Mouse (Mus musculus) hindbrain, embryonic 14.5 days (tissue): ENCODE results near the gene Slc5a4a. TPM values are rescaled to one million over a fixed set of nuclear protein-coding genes. Genes with fewer than 3 reads are reported as not detected.

Experiments used
- ATAC-seq: fragments of 200-750 bp; cut with Nextera tagmentation; 2 replicates; pipeline ENCODE4 v1.8.0; 2017; ENCODE audit warnings: moderate number of reproducible peaks, mild to moderate bottlenecking, moderate TSS enrichment, moderate library complexity; ENCODE audit not compliant: low FRiP score
- DNase-seq: peaks from one replicate; pipeline ENCODE4 v3.0.0-alpha.2; 2015; ENCODE audit warnings: low spot score
- H3K27ac ChIP-seq: fragments of 300-500 bp; sonication (generic); 2 replicates; pipeline ENCODE4 v1.5.1; 2014; ENCODE audit warnings: mild to moderate bottlenecking, moderate library complexity
- H3K27me3 ChIP-seq: fragments of 300-500 bp; sonication (generic); 2 replicates; pipeline ENCODE4 v1.6.1; 2014; ENCODE audit warnings: mild to moderate bottlenecking, low read length, mixed read lengths; ENCODE audit not compliant: control insufficient read depth, insufficient read depth
- H3K36me3 ChIP-seq: fragments of 300-500 bp; sonication (generic); replicated peaks from 2 replicates; pipeline ENCODE4 v1.6.1; 2014; ENCODE audit not compliant: control insufficient read depth, insufficient read depth
- H3K4me1 ChIP-seq: fragments of 300-500 bp; sonication (generic); replicated peaks from 2 replicates; pipeline ENCODE4 v1.6.1; 2014; ENCODE audit warnings: antibody characterized with exemption, low read length, mixed read lengths; ENCODE audit not compliant: control insufficient read depth, insufficient read depth
- H3K4me2 ChIP-seq: fragments of 300-500 bp; sonication (generic); replicated peaks from 2 replicates; pipeline ENCODE4 v1.6.1; 2014; ENCODE audit warnings: mild to moderate bottlenecking, moderate library complexity
- H3K4me3 ChIP-seq: fragments of 300-500 bp; sonication (generic); replicated peaks from 2 replicates; pipeline ENCODE4 v1.5.1; 2014; ENCODE audit warnings: mild to moderate bottlenecking, low read length
- H3K9ac ChIP-seq: fragments of 300-500 bp; sonication (generic); 2 replicates; pipeline ENCODE4 v1.6.1; 2014
- H3K9me3 ChIP-seq: fragments of 300-500 bp; sonication (generic); 2 replicates; pipeline ENCODE4 v1.6.1; 2016; ENCODE audit warnings: low read length; ENCODE audit not compliant: control insufficient read depth
- WGBS: fragments of 180-500 bp; shearing (Covaris S2); extraction: QIAGEN DNeasy Blood & Tissue Kit; methylation state at CpG from one replicate; pipeline ENCODE4 v1.1.7; 2014; 5-methylcytosine and 5-hydroxymethylcytosine counted together
- polyA plus RNA-seq: library from polyadenylated mRNA; unstranded; fragments of >200 nt; fragmentation: Nextera tagmentation; extraction: Ambion mirVana; gene quantifications from 2 replicates; pipeline ENCODE4 v1.2.1, GENCODE M21; 2014

Gene Slc5a4a
- not detected in 2 replicates for polyA plus RNA-seq

- no peaks in the 10 kb centered on the region for H3K4me1 ChIP-seq
- 92% methylated on average over 5 of the region's 5 CpGs for WGBS
- no peak for ATAC-seq
Observed at GRCm38 (mm10) chr10:76147278-76147677, at the start of gene Slc5a4a. Gene Slc5a4a, plus strand, starts transcription at chr10:76147451.

GRCm38 (mm10) chr10:76110861-76111260, 36.4 kb upstream of the Slc5a4a start, which contains the start of gene Slc5a4b:
Gene Slc5a4b, minus strand, starts transcription at chr10:76110961.
- no peak within 1 kb of the TSS for H3K9ac ChIP-seq
- no peaks in the 10 kb centered on the region for H3K4me1 ChIP-seq
- H3K9me3 ChIP-seq, result no peaks in the 10 kb centered on the region
- no peaks in the 10 kb centered on the region for H3K36me3 ChIP-seq
- H3K4me3 ChIP-seq, result no peak within 1 kb of the TSS
- no peak within 1 kb of the TSS for H3K4me2 ChIP-seq
- ATAC-seq (no peak), DNase-seq (no peak)
- H3K27me3 ChIP-seq, result no peaks in the 10 kb centered on the region
- no peak within 1 kb of the TSS for H3K27ac ChIP-seq
- 90% methylated on average over 4 of the region's 4 CpGs for WGBS

More at GRCm38 (mm10) chr10:76147278-76147677, at the start of gene Slc5a4a:
- H3K9ac ChIP-seq, result no peak within 1 kb of the TSS
- no peaks in the 10 kb centered on the region for H3K9me3 ChIP-seq
- H3K27ac ChIP-seq, result no peak within 1 kb of the TSS
- H3K4me2 ChIP-seq, result no peak within 1 kb of the TSS
- no peaks in the 10 kb centered on the region for H3K36me3 ChIP-seq
- no peak within 1 kb of the TSS for H3K4me3 ChIP-seq
- DNase-seq, result no peak
- H3K27me3 ChIP-seq, result no peaks in the 10 kb centered on the region

GRCm38 (mm10) chr10:76117966-76118365, 29.3 kb upstream of the Slc5a4a start:
- H3K4me2 ChIP-seq, result no peak overlapping the region
- no peak overlapping the region for H3K4me3 ChIP-seq
- H3K9me3 ChIP-seq, result no peaks in the 10 kb centered on the region
- no peaks in the 10 kb centered on the region for H3K4me1 ChIP-seq
- ATAC-seq (no peak), DNase-seq (no peak)
- H3K9ac ChIP-seq, result no peak overlapping the region
- H3K27me3 ChIP-seq, result no peaks in the 10 kb centered on the region
- no peaks in the 10 kb centered on the region for H3K36me3 ChIP-seq
- WGBS, result 34% methylated on average over 5 of the region's 5 CpGs
- H3K27ac ChIP-seq, result no peak overlapping the region

GRCm38 (mm10) chr10:76118741-76119140, 28.5 kb upstream of the Slc5a4a start:
- no peak overlapping the region for H3K4me3 ChIP-seq
- no peak for ATAC-seq
- DNase-seq, result no peak

GRCm38 (mm10) chr10:76120124-76120711, 27.0 kb upstream of the Slc5a4a start:
- Histone ChIP-seq H3K4me3 (no peak overlapping the region), H3K36me3 (no peaks in the 10 kb centered on the region), H3K27ac (no peak overlapping the region), H3K4me1 (no peaks in the 10 kb centered on the region), H3K4me2 (no peak overlapping the region), H3K27me3 (no peaks in the 10 kb centered on the region), H3K9me3 (no peaks in the 10 kb centered on the region), H3K9ac (no peak overlapping the region)
- ATAC-seq (no peak), DNase-seq (no peak)
- WGBS, result 38% methylated on average over 4 of the region's 4 CpGs

More at GRCm38 (mm10) chr10:76118741-76119140, 28.5 kb upstream of the Slc5a4a start:
- no peaks in the 10 kb centered on the region for H3K9me3 ChIP-seq
- H3K4me2 ChIP-seq, result no peak overlapping the region
- WGBS, result 15% methylated on average over 1 of the region's 1 CpGs
- no peak overlapping the region for H3K27ac ChIP-seq
- no peaks in the 10 kb centered on the region for H3K27me3 ChIP-seq
- H3K36me3 ChIP-seq, result no peaks in the 10 kb centered on the region
- no peaks in the 10 kb centered on the region for H3K4me1 ChIP-seq
- no peak overlapping the region for H3K9ac ChIP-seq

- ATAC-seq (no peak), DNase-seq (no peak)
- H3K4me1 ChIP-seq, result no peaks in the 10 kb centered on the region
- no peaks in the 10 kb centered on the region for H3K9me3 ChIP-seq
- H3K4me2 ChIP-seq, result no peak overlapping the region
- H3K9ac ChIP-seq, result no peak overlapping the region
- H3K36me3 ChIP-seq, result no peaks in the 10 kb centered on the region
- H3K27me3 ChIP-seq, result no peaks in the 10 kb centered on the region
- WGBS, result 88% methylated on average over 5 of the region's 5 CpGs
- H3K27ac ChIP-seq, result no peak overlapping the region
- no peak overlapping the region for H3K4me3 ChIP-seq
Observed at GRCm38 (mm10) chr10:76121495-76121894, 25.8 kb upstream of the Slc5a4a start.

- DNase-seq (no peak), ATAC-seq (no peak)
- Histone ChIP-seq H3K4me2 (no peak overlapping the region), H3K4me1 (no peaks in the 10 kb centered on the region), H3K9ac (no peak overlapping the region), H3K27me3 (no peaks in the 10 kb centered on the region), H3K4me3 (no peak overlapping the region), H3K36me3 (no peaks in the 10 kb centered on the region), H3K9me3 (no peaks in the 10 kb centered on the region), H3K27ac (no peak overlapping the region)
- 75% methylated on average over 4 of the region's 4 CpGs for WGBS
Observed at GRCm38 (mm10) chr10:76132506-76132905, 14.7 kb upstream of the Slc5a4a start.

- no peaks in the 10 kb centered on the region for H3K36me3 ChIP-seq
- no peak overlapping the region for H3K9ac ChIP-seq
- H3K4me2 ChIP-seq, result no peak overlapping the region
- 83% methylated on average over 2 of the region's 2 CpGs for WGBS
- no peaks in the 10 kb centered on the region for H3K27me3 ChIP-seq
- no peaks in the 10 kb centered on the region for H3K9me3 ChIP-seq
- no peak overlapping the region for H3K27ac ChIP-seq
- no peaks in the 10 kb centered on the region for H3K4me1 ChIP-seq
- DNase-seq, result no peak
- no peak overlapping the region for H3K4me3 ChIP-seq
- ATAC-seq, result no peak
Observed at GRCm38 (mm10) chr10:76136318-76136717, 10.9 kb upstream of the Slc5a4a start.

- ATAC-seq, result no peak
- H3K9me3 ChIP-seq, result no peaks in the 10 kb centered on the region
- 72% methylated on average over 8 of the region's 8 CpGs for WGBS
Observed at GRCm38 (mm10) chr10:76146846-76147245, 405 bp upstream of the Slc5a4a start.

GRCm38 (mm10) chr10:76155911-76156310, 8.7 kb downstream of the Slc5a4a start:
- H3K4me2 ChIP-seq, result no peak overlapping the region
- 82% methylated on average over 7 of the region's 7 CpGs for WGBS
- ATAC-seq (no peak), DNase-seq (no peak)
- no peak overlapping the region for H3K9ac ChIP-seq
- H3K9me3 ChIP-seq, result no peaks in the 10 kb centered on the region
- no peak overlapping the region for H3K4me3 ChIP-seq
- H3K36me3 ChIP-seq, result no peaks in the 10 kb centered on the region
- no peak overlapping the region for H3K27ac ChIP-seq
- no peaks in the 10 kb centered on the region for H3K4me1 ChIP-seq
- no peaks in the 10 kb centered on the region for H3K27me3 ChIP-seq

More at GRCm38 (mm10) chr10:76146846-76147245, 405 bp upstream of the Slc5a4a start:
- Histone ChIP-seq H3K27me3 (no peaks in the 10 kb centered on the region), H3K27ac (no peak overlapping the region), H3K4me3 (no peak overlapping the region), H3K36me3 (no peaks in the 10 kb centered on the region), H3K4me1 (no peaks in the 10 kb centered on the region), H3K4me2 (no peak overlapping the region), H3K9ac (no peak overlapping the region)
- no peak for DNase-seq
